Mouse (Mus musculus) small intestine, adult 2 months (tissue): ENCODE measurements around the gene Ubxn7. TPM values are rescaled to one million over a fixed set of nuclear protein-coding genes. Genes with fewer than 3 reads are reported as not detected.
A peak's percentile ranks its signal among the peaks of the same experiment; 100 is the strongest.
"Not testable (repeated sequence)": the region's sequence is repeated elsewhere in the genome, so short reads cannot be mapped to it uniquely, and the experiment has no call there.

Experiments used
- H3K27ac ChIP-seq: fragments of 200-500 bp; 2 replicates; pipeline ENCODE4 v1.5.1; 2012; ENCODE audit warnings: low read depth, low read length, control low read depth, inconsistent platforms; ENCODE audit not compliant: insufficient read depth
- H3K27me3 ChIP-seq: fragments of 200-500 bp; 2 replicates; pipeline ENCODE4 v1.6.1; 2012; ENCODE audit warnings: mild to moderate bottlenecking, moderate library complexity, low read length, inconsistent platforms; ENCODE audit not compliant: control insufficient read depth, insufficient read depth
- H3K36me3 ChIP-seq: fragments of 200-500 bp; 2 replicates; pipeline ENCODE4 v1.6.1; 2012; ENCODE audit warnings: mild to moderate bottlenecking, low read length, control low read depth, inconsistent platforms; ENCODE audit not compliant: control insufficient read depth, insufficient read depth
- H3K4me1 ChIP-seq: fragments of 200-500 bp; 2 replicates; pipeline ENCODE4 v1.6.1; 2012; ENCODE audit warnings: low read length, inconsistent platforms, mixed read lengths; ENCODE audit not compliant: control insufficient read depth, insufficient read depth, insufficient read length
- H3K4me3 ChIP-seq: fragments of 200-500 bp; 2 replicates; pipeline ENCODE4 v1.5.1; 2012; ENCODE audit warnings: low read depth, mild to moderate bottlenecking, control low read depth, inconsistent platforms, low read length, moderate library complexity
- CTCF ChIP-seq: fragments of 200-500 bp; IDR thresholded peaks from 2 replicates; pipeline ENCODE4 v1.5.1; 2012; ENCODE audit warnings: low read depth, mild to moderate bottlenecking, control low read depth, inconsistent platforms, low read length, moderate library complexity, mixed read lengths; ENCODE audit not compliant: insufficient replicate concordance, insufficient read length; ENCODE audit errors: extremely low read depth
- POLR2A ChIP-seq: fragments of 200-500 bp; IDR thresholded peaks from 2 replicates; pipeline ENCODE4 v1.6.1; 2012; ENCODE audit warnings: low read depth, mild to moderate bottlenecking, control low read depth, inconsistent platforms, low read length, moderate library complexity
- WGBS: fragments of 180-500 bp; shearing (Covaris S2); methylation state at CpG from one replicate; pipeline ENCODE4 v1.1.7; 2018; 5-methylcytosine and 5-hydroxymethylcytosine counted together
- polyA plus RNA-seq: library from polyadenylated mRNA; depleted of rRNA; stranded (reverse); fragments of >200 nt; gene quantifications from 2 replicates; pipeline ENCODE4 v1.2.3, GENCODE M21; 2012; rRNA removed

Gene Ubxn7
- 6.1 and 6.4 TPM in 2 replicates for polyA plus RNA-seq

- Histone ChIP-seq H3K36me3 (no peaks in the 10 kb centered on the region), H3K4me3 (peak within 1 kb of the TSS; percentile 80), H3K4me1 (no peaks in the 10 kb centered on the region), H3K27me3 (no peaks in the 10 kb centered on the region), H3K27ac (peak within 1 kb of the TSS; percentile 76)
- WGBS, result under 1% methylated on average over 51 of the region's 52 CpGs
- TF ChIP-seq POLR2A (peak; percentile 71), CTCF (no peak)
Measured at GRCm38 (mm10) chr16:32332040-32332555, at the start of gene Ubxn7. Ubxn7 (plus strand) TSS chr16:32332257.

GRCm38 (mm10) chr16:32282608-32283007 lies 49.4 kb upstream of the Ubxn7 start:
- H3K36me3 ChIP-seq, result peaks cover 27% of the 10 kb centered on the region
- H3K4me1 ChIP-seq, result no peaks in the 10 kb centered on the region; the same call in 1 of the 2 replicates
- TF ChIP-seq CTCF (no peak), POLR2A (no peak)
- H3K4me3 ChIP-seq, result no peak overlapping the region
- H3K27ac ChIP-seq, result no peak overlapping the region
- no peaks in the 10 kb centered on the region for H3K27me3 ChIP-seq

- Histone ChIP-seq H3K27ac (no peak overlapping the region), H3K4me3 (no peak overlapping the region), H3K36me3 (peaks cover 38% of the 10 kb centered on the region), H3K27me3 (no peaks in the 10 kb centered on the region), H3K4me1 (no peaks in the 10 kb centered on the region)
- WGBS, result 97% methylated on average over 4 of the region's 4 CpGs
- TF ChIP-seq POLR2A, result no peak
- no peak for TF ChIP-seq CTCF
Measured at GRCm38 (mm10) chr16:32291821-32292220, 40.2 kb upstream of the Ubxn7 start.

- not testable (repeated sequence) for H3K27ac ChIP-seq, H3K4me1 ChIP-seq, H3K27me3 ChIP-seq, H3K4me3 ChIP-seq
- 96% methylated on average over 4 of the region's 4 CpGs for WGBS
- H3K36me3 ChIP-seq, result peaks cover 29% of the 10 kb centered on the region
Measured at GRCm38 (mm10) chr16:32299617-32300016, 32.4 kb upstream of the Ubxn7 start.

- H3K36me3 ChIP-seq, result peaks cover 13% of the 10 kb centered on the region
- no peak overlapping the region for H3K27ac ChIP-seq
- WGBS, result 52% methylated on average over 1 of the region's 1 CpGs
- TF ChIP-seq CTCF (no peak), POLR2A (no peak)
- no peaks in the 10 kb centered on the region for H3K27me3 ChIP-seq
- no peaks in the 10 kb centered on the region for H3K4me1 ChIP-seq
- no peak overlapping the region for H3K4me3 ChIP-seq
Measured at GRCm38 (mm10) chr16:32303046-32303445, 29.0 kb upstream of the Ubxn7 start.

- WGBS, result 97% methylated on average over 7 of the region's 7 CpGs
- H3K27me3 ChIP-seq, result no peaks in the 10 kb centered on the region
- no peaks in the 10 kb centered on the region for H3K4me1 ChIP-seq
- TF ChIP-seq POLR2A (no peak), CTCF (no peak)
- H3K27ac ChIP-seq, result no peak overlapping the region
- H3K4me3 ChIP-seq, result no peak overlapping the region
- peaks cover 10% of the 10 kb centered on the region for H3K36me3 ChIP-seq
Measured at GRCm38 (mm10) chr16:32303886-32304285, 28.2 kb upstream of the Ubxn7 start.

- H3K36me3 ChIP-seq, result no peaks in the 10 kb centered on the region
- no peaks in the 10 kb centered on the region for H3K4me1 ChIP-seq
- TF ChIP-seq CTCF, result no peak
- no peak for TF ChIP-seq POLR2A
- WGBS, result 80% methylated on average over 4 of the region's 4 CpGs
- H3K4me3 ChIP-seq, result no peak overlapping the region
- no peaks in the 10 kb centered on the region for H3K27me3 ChIP-seq
- H3K27ac ChIP-seq, result no peak overlapping the region
Measured at GRCm38 (mm10) chr16:32311970-32312369, 20.1 kb upstream of the Ubxn7 start.

- H3K36me3 ChIP-seq, result no peaks in the 10 kb centered on the region
- no peaks in the 10 kb centered on the region for H3K27me3 ChIP-seq
- no peaks in the 10 kb centered on the region for H3K4me1 ChIP-seq
- 54% methylated on average over 5 of the region's 5 CpGs for WGBS
- no peak for TF ChIP-seq CTCF
- no peak for TF ChIP-seq POLR2A
- no peak overlapping the region for H3K4me3 ChIP-seq
- no peak overlapping the region for H3K27ac ChIP-seq
Measured at GRCm38 (mm10) chr16:32312386-32312785, 19.7 kb upstream of the Ubxn7 start.
